Mouse (Mus musculus): ENCODE results near the gene Mars2.

Mars2 gene

DNA sequence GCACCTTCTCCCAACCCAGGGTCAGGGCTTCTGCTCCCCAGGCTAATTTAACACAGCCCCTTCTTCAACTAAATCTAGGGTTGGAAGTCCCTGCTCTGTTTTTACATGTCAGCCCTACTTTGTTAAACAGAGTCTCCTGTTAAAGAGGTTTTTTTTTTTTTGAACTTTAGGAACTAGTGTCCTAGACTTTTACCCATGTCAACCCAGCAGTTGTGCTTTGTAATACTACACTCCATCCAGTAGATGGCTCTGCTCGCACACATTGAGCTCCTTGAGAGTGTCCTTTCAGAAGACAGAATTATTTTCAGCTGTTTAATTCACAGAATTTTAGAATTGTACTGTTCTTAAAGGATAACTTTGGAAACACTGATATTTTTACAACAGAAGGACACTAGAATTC, 2.3 kb downstream of the Mars2 start:
- POLR2A ChIA-PET, result interaction anchor here (0.6 to 3.8 kb wide), 15 partner anchors 12 to 154 kb away, joined by 3 to 17 read pairs (median 3); partner anchors contain the start of genes Boll (in 1 of the 4), Hspd1 (in 1 of the 4), Hspe1 (in 1 of the 4) and Rftn2 (in 1 of the 4)
- CTCF ChIA-PET, result interaction anchor here (0.5 to 2.2 kb wide), 43 partner anchors 11 to 1332 kb away, joined by 3 to 16 read pairs (median 4); partner anchors contain the start of gene Boll (in 3 of the 4)

DNA sequence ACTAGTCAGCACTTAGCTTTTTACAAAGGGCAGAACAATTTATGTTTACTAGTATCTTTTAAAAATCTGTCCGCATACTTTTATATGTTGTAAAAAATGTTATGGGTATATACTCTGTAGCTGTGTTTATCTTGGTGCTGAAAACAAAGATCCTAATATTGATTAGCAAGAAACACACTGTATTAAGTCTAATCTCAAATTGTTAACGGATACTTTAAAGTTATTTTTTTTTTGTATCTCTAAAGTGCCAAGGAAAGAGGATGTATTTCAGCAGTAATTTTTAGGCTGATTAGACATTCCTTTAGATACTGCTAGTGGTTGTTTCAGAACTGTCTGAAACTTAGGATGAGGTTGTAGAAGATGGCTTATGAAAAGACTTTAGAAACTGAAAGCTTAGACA, 9.4 kb downstream of the Mars2 start:
- CTCF ChIA-PET, result no interaction called here
- POLR2A ChIA-PET, result interaction anchor here in 1 of 4 experiments (0.6 kb wide), 1 partner anchor 94 kb away, joined by 3 read pairs; no protein-coding TSS in a partner anchor

DNA sequence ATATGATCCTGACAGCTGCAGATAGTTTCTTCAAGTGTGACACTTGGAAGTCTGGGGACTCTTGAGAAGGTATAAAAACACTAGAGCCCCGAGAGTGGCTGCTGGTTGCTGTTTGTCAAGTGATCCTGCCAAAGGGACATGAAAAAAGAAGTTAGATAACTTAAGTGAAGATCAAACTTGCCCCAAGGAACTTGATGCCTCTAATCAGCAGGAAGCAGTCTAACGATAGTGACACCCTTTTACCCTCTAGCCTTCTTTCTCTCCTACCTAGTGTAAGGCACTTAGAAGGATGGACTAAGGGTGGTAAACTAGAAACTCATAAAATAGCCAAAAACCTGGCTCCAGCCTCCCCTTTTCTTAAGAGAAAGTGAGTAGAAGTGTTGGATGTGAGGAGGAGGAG, 27.4 kb downstream of the Mars2 start:
- POLR2A ChIA-PET, result no interaction called here
- CTCF ChIA-PET, result interaction anchor here in 1 of 4 experiments (0.6 kb wide), 1 partner anchor 119 kb away, joined by 3 read pairs; no protein-coding TSS in a partner anchor

DNA sequence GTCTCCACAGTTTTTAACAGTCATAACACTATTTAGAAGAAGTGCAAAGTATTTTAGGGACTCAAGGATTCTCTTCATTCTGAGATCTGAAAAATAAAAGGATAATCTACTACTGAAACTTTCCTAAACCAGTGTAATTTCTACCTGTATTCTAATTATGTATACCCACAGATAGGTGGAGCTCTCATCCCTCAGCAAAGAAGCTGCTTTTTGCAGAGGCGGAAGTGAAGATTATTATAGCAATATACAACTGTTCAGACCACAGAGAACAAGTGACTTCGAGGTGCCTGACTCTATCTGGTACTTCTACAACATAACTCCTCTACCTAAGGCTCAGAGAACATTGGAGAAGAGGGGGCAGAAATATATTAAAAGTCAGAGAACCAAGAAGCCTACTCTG, 28.5 kb downstream of the Mars2 start:
- ChIA-PET CTCF (interaction anchor here in 2 of 4 experiments (0.7 to 1.4 kb wide), 3 partner anchors 27 to 98 kb away, joined by 3 to 4 read pairs (median 4); no protein-coding TSS in a partner anchor), POLR2A (no interaction called here)

DNA sequence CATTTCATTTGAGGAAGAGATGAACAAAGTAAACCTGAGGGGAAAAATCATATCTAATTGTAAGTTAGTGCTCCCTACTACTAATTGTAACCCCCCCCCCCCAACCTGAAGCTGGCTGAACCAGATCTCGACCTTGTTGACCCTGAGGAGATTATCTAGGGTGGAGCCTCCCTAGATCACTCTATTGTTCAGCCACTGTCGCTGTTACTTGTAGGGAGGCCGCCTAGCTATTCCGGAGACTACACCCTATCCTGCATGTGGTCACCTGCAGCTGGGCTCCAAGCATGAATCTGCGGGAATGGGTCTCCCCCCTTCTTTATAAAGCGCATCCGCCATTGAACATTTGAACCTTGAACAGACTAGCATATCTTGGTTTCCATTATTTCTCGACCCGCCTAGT, 42.1 kb downstream of the Mars2 start:
- POLR2A ChIA-PET, result interaction anchor here (0.5 to 1.6 kb wide), 11 partner anchors 8 to 1816 kb away, joined by 3 to 4 read pairs (median 3); no protein-coding TSS in a partner anchor
- CTCF ChIA-PET, result interaction anchor here (0.5 to 2.9 kb wide), 7 partner anchors 30 to 570 kb away, joined by 3 to 8 read pairs (median 4); partner anchors contain the start of genes Boll (in 1 of the 4) and Mob4 (in 1 of the 4)
